Mouse (Mus musculus) lung, adult 10 weeks (tissue): Measurements from ENCODE around the gene Eif2ak4. TPM values are rescaled to one million over a fixed set of nuclear protein-coding genes. Genes with fewer than 3 reads are reported as not detected.

Experiments used
- polyA plus RNA-seq: library from polyadenylated mRNA; stranded (reverse); fragments of 350-450 nt; fragmentation: Illumina TruSeq; extraction: RNeasy Lipid Tissue Mini Kit (QIAGEN cat#74804); gene quantifications from one replicate; pipeline ENCODE4 v1.2.3, GENCODE M21; 2014; ENCODE audit warnings: low read depth, low replicate concordance; ENCODE audit not compliant: insufficient read depth

The Eif2ak4 gene
- 4.1 TPM for polyA plus RNA-seq

DNA sequence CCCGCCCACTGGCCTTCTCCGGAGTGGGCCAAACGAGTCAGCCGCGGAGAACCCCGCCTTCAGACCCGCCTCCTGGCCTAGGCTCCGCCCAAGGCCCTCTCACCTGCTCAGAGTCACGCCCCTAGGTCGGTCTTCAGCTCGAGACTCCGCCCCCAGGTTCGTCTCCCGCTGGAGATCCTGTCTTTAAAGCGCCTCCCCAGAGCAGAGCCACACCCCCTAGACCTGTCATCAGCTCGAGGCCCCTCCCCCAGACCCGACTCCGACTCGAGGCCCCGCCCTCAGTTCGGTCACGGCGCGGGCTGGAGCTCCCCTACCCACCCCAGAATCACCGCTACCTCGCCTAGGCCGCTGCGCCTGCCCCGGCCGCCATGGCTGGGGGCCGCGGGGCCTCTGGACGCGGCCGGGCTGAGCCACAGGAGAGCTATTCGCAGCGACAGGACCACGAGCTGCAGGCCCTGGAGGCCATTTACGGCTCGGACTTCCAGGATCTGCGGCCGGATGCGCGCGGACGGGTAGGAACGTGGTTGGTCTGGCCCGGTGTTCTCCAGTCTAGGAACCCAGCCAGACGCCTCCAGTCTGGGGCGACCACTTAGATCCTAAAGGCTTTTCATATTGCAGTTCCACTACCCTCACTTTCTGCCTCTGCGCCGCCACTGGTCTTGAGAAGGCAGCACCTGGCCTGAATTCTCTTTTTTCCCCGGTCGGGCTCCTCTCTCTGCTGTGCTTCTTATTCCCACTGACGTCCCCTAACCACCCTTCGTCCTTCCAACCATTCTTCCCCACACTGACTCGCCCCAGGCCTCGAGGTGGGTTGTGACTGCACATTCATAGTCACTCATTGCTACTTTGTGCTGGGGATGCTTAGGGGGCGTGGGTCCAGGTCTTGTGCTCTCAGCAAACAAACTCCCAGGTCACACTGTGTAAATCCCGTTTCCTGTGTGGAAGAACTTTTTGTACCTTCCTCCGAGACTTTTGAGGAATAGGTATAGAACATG lies at the start of gene Eif2ak4:
Gene Eif2ak4 (plus strand): TSS at position 278 of the 995 bp plus-strand sequence.

DNA sequence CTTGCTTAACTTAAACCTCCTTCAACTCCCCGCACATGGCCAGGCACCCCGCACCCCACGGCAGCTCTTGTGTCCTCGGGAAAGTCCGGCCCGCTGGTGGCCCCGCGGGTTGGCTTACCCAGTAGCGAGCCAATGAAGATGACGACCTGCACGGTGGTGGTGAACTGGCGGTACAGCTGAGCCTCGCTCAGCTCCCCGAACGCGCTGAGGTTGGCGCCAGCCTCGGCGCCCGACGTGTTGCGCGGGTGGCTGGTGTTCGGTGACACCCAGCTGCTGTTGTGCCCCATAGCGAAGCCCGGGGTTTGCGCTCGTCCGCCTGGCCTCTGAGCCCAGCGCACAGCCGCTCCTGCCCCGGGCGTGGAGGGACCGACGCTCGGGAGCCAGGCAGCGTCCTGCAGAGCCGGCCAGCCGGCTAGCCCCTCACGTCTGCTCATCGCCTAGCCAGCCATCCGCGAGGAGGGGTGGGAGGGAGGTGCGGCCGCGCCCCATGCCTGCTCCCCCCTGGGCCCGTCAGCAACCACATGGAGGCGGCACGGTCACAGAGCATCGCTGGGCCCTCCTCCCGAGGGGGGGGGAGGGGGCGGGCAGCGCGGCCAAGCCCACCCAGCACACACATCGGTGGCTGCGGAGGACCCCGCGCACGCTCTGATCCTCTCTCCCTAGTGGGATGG lies 15.4 kb upstream of the Eif2ak4 start, which contains the start of gene Gpr176:
Gene Gpr176 (minus strand): TSS at position 519 of the 671 bp plus-strand sequence.

DNA sequence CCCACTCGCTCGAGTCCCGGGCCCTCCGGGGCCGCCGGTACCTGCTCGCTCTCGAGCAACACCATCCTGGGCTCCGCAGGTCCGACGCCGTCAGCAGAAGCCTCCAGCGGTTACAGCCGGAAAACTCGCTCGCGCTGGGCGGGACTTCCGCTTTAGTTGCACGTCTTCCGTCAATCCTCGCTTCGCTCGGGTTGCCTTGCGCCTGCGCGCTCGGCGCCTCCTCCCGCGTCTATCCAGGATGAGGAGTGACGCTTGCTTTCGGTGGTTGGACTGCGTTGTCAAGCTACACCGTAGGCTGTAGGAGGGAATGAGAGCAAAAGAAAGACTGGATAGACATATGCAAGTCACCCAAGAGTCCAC lies 91.1 kb downstream of the Eif2ak4 start, which contains the start of gene Srp14:
Gene Srp14 (minus strand): TSS at position 162 of the 360 bp plus-strand sequence.

Other genes starting within 250 kb of the Eif2ak4 start
- 2.8 TPM for gene Fsip1, start 131.7 kb upstream of the Eif2ak4 start, polyA plus RNA-seq
- gene Gpr176, start 15.2 kb upstream of the Eif2ak4 start, polyA plus RNA-seq, result 0.53 TPM
- gene Srp14, start 91.1 kb downstream of the Eif2ak4 start, polyA plus RNA-seq, result 282 TPM
- gene Bmf, start 161.1 kb downstream of the Eif2ak4 start, polyA plus RNA-seq, result 9.9 TPM
- gene Bub1b, start 209.6 kb downstream of the Eif2ak4 start, polyA plus RNA-seq, result 2.0 TPM